20 mouse cellular contexts compared by ENCODE assay signal in genomic region chr7:115565060-115565426, GRCm38 (mm10).
DNase-seq lines count a peak whose midpoint lies in the region; ATAC-seq lines count a peak whose summit lies in the region.
"Had no signal": no experiment of that assay in that cellular context is flagged by ENCODE, and none has a peak within 500 bp of the region (broad histone marks: within the 10 kb centered on the region; RNA-seq: fewer than 3 reads in every experiment).

No protein-coding gene starts in this region.

- no peak overlapping the region for H3K4me3 ChIP-seq in hindbrain, embryonic 10.5 days
- no peak overlapping the region for H3K4me3 ChIP-seq in hindbrain, embryonic 14.5 days (replicated peaks; ENCODE audit: low read length)
- H3K4me3 ChIP-seq in midbrain, embryonic 10.5 days, result no peak overlapping the region
- no peak overlapping the region for H3K4me3 ChIP-seq in midbrain, embryonic 16.5 days (ENCODE audit: low read depth, low read length)
- H3K4me3 ChIP-seq in limb, embryonic 13.5 days, result no peak overlapping the region

- no peak for ATAC-seq in hindbrain, embryonic 14.5 days (ENCODE audit: low FRiP score)
- ATAC-seq in midbrain, embryonic 16.5 days, result no peak
- no peak for ATAC-seq in limb, embryonic 13.5 days (ENCODE audit: low FRiP score, low read depth)
- ATAC-seq: forebrain, embryonic 16.5 days had no signal

- no peaks in the 10 kb centered on the region for H3K36me3 ChIP-seq in hindbrain, embryonic 10.5 days
- no peaks in the 10 kb centered on the region for H3K36me3 ChIP-seq in hindbrain, embryonic 14.5 days (replicated peaks; ENCODE audit: control insufficient read depth, insufficient read depth)
- no peaks in the 10 kb centered on the region for H3K36me3 ChIP-seq in midbrain, embryonic 10.5 days
- H3K36me3 ChIP-seq in midbrain, embryonic 16.5 days (ENCODE audit: control insufficient read depth, insufficient read depth, low read length), result no peaks in the 10 kb centered on the region
- no peaks in the 10 kb centered on the region for H3K36me3 ChIP-seq in limb, embryonic 13.5 days

- DNase-seq in embryo, embryonic 11 days, result peak; percentile 21
- DNase-seq in embryo, embryonic 9.5 days (ENCODE audit: extremely low spot score), result no peak
- DNase-seq in hindbrain, embryonic 10.5 days (ENCODE audit: low spot score), result no peak
- no peak for DNase-seq in hindbrain, embryonic 14.5 days (ENCODE audit: low spot score)
- no peak for DNase-seq in midbrain, embryonic 10.5 days (ENCODE audit: low spot score)
- no peak for DNase-seq in B cell, adult 2 months
- DNase-seq: adrenal gland, postnatal 10 days; cerebellum, adult 18-20 months; cerebellum, postnatal 14 days; gastrocnemius, postnatal 36 days; kidney, adult 2 months; layer of hippocampus, adult 9-11 months; lung, adult 2 months; right cerebral cortex, postnatal 4 days; thymus, postnatal 14 days had no signal

- WGBS in hindbrain, embryonic 10.5 days, result 65% methylated on average over 5 of the region's 5 CpGs
- WGBS in hindbrain, embryonic 14.5 days, result 49% methylated on average over 5 of the region's 5 CpGs
- WGBS in midbrain, embryonic 10.5 days, result 70% methylated on average over 5 of the region's 5 CpGs
- 59% methylated on average over 5 of the region's 5 CpGs for WGBS in midbrain, embryonic 16.5 days
- 37% methylated on average over 5 of the region's 5 CpGs for WGBS in limb, embryonic 13.5 days

- H3K27me3 ChIP-seq in hindbrain, embryonic 10.5 days (ENCODE audit: insufficient read depth, poor library complexity, severe bottlenecking), result peaks cover 5% of the 10 kb centered on the region; the same call in 1 of the 2 replicates
- no peaks in the 10 kb centered on the region for H3K27me3 ChIP-seq in hindbrain, embryonic 14.5 days (ENCODE audit: control insufficient read depth, insufficient read depth, low read length)
- peaks cover 29% of the 10 kb centered on the region for H3K27me3 ChIP-seq in midbrain, embryonic 10.5 days (ENCODE audit: low read depth, poor library complexity, severe bottlenecking)
- no peaks in the 10 kb centered on the region; the same call in 1 of the 2 replicates for H3K27me3 ChIP-seq in midbrain, embryonic 16.5 days (ENCODE audit: control insufficient read depth, insufficient read depth, low read depth, low read length)
- H3K27me3 ChIP-seq in limb, embryonic 13.5 days, result no peaks in the 10 kb centered on the region

- no peak overlapping the region; the same call in 1 of the 2 replicates for H3K9ac ChIP-seq in hindbrain, embryonic 14.5 days
- no peak overlapping the region for H3K9ac ChIP-seq in midbrain, embryonic 16.5 days (ENCODE audit: low read depth, low read length)
- no peak overlapping the region for H3K9ac ChIP-seq in limb, embryonic 13.5 days

- H3K4me1 ChIP-seq in hindbrain, embryonic 10.5 days (replicated peaks), result peaks cover 52% of the 10 kb centered on the region
- H3K4me1 ChIP-seq in hindbrain, embryonic 14.5 days (replicated peaks; ENCODE audit: control insufficient read depth, insufficient read depth, low read length), result peaks cover 27% of the 10 kb centered on the region
- peaks cover 51% of the 10 kb centered on the region for H3K4me1 ChIP-seq in midbrain, embryonic 10.5 days
- peaks cover 27% of the 10 kb centered on the region for H3K4me1 ChIP-seq in midbrain, embryonic 16.5 days (ENCODE audit: control insufficient read depth, insufficient read depth, low read length)
- peaks cover 42% of the 10 kb centered on the region for H3K4me1 ChIP-seq in limb, embryonic 13.5 days

- peak overlapping the region; percentile 79 for H3K27ac ChIP-seq in hindbrain, embryonic 10.5 days
- H3K27ac ChIP-seq in hindbrain, embryonic 14.5 days, result no peak overlapping the region
- H3K27ac ChIP-seq in midbrain, embryonic 10.5 days (replicated peaks), result peak overlapping the region; percentile 43; the same call in 1 of the 2 replicates
- no peak overlapping the region for H3K27ac ChIP-seq in midbrain, embryonic 16.5 days (ENCODE audit: low read length)
- H3K27ac ChIP-seq in limb, embryonic 13.5 days, result peak overlapping the region; percentile 17; the same call in 1 of the 2 replicates
- H3K27ac ChIP-seq: kidney, postnatal 0 days had no signal

- no peaks in the 10 kb centered on the region for H3K9me3 ChIP-seq in hindbrain, embryonic 10.5 days
- H3K9me3 ChIP-seq in hindbrain, embryonic 14.5 days (ENCODE audit: control insufficient read depth, low read length), result no peaks in the 10 kb centered on the region
- H3K9me3 ChIP-seq in midbrain, embryonic 10.5 days (replicated peaks), result no peaks in the 10 kb centered on the region
- no peaks in the 10 kb centered on the region for H3K9me3 ChIP-seq in midbrain, embryonic 16.5 days (replicated peaks; ENCODE audit: control insufficient read depth, low read length, poor library complexity, severe bottlenecking)
- no peaks in the 10 kb centered on the region for H3K9me3 ChIP-seq in limb, embryonic 13.5 days

- H3K4me2 ChIP-seq in hindbrain, embryonic 14.5 days (replicated peaks), result no peak overlapping the region
- H3K4me2 ChIP-seq in midbrain, embryonic 16.5 days (ENCODE audit: low read length), result no peak overlapping the region
- H3K4me2 ChIP-seq in limb, embryonic 13.5 days (replicated peaks), result no peak overlapping the region
- H3K4me2 ChIP-seq: heart, embryonic 11.5 days had no signal

Comparison
In these comparisons a context has a peak if more than half of its experiments do, and no peak if none do; other contexts are left out.
1. H3K27ac ChIP-seq: peak in hindbrain, embryonic 10.5 days (single experiment), midbrain, embryonic 10.5 days (single experiment) and limb, embryonic 13.5 days (single experiment); none in hindbrain, embryonic 14.5 days (single experiment) and midbrain, embryonic 16.5 days (single experiment).